Mouse (Mus musculus): ENCODE measurements at regions not wholly inside any gene's neighbourhood (a gene's known extent, or its start where the extent isn't known, plus 50 kb on each side); places are given as distances from the start of the nearest gene placed in this dataset.
"Not testable (repeated sequence)": the region's sequence is repeated elsewhere in the genome, so short reads cannot be mapped to it uniquely, and the experiment has no call there.

DNA sequence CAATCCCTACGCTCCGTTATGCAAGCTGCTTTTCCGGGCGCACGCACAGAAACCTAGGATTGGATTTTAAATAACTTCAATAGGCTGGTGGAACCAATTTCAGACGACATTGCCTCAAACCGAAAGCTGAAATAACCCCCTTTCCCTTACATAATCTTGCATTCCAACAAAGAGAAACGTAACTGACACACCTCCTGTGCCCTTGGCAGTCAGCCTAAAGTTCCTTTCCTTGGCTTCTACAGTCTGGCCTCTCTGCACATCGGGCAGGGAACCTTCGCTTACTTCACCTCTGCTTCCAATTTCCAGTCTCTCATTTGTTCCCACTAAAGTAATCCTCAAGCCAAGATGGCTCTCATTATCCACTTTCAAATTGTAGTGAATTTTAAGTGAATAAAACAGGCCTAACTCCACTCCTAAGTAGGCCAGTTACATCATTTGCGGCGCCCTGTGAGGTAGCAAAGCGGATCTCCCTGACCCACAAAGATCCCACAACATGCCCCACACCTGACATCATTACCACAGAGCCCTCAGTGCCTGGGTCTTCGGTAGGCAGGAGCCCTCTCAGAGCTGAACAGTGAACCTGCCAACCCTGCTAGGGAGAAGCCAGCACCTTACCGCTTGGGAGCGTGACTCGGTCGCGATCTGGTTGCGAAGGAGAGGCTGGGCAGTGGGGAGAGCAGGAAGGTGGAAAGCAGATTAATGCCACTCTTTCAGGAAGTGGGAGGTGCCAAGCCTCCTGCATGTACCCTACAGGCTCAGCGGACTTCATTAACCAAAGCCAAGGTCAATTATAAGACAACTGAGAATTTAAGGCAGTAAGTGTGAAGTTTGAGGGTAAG lies 279.0 kb upstream of the Arglu1 start:
- no peak for ATAC-seq
- 72% methylated on average over 21 of the region's 21 CpGs for whole genome bisulfite sequencing (ENCODE audit: insufficient replicate concordance)
- H3K4me1 ChIP-seq, result no peaks in the 10 kb centered on the region

DNA sequence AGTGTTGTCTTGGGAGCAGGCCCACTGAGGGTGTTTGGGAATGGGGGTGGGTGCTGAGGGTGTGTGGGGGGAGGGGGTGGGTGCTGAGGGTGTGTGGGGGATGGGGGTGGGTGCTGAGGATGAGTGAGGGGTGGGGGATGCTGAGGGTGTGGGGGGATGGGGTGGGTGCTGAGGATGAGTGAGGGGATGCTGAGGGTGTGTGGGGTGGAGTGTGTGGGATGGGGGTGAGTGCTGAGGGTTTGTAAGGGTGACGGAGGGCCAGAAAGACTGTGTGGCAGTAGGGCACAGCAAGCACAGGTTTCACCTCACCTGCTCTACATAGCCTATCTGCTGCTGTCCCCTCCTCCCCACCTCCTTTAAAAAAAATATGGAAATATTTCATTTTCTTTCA lies 276.3 kb upstream of the Arglu1 start:
- H3K27me3 ChIP-seq (replicated peaks), result no peaks in the 10 kb centered on the region
- no peaks in the 10 kb centered on the region for H3K36me3 ChIP-seq
- H3K4me2 ChIP-seq, result no peak overlapping the region
- no peaks in the 10 kb centered on the region for H3K9me3 ChIP-seq (replicated peaks)
- no peak for ATAC-seq
- H3K9ac ChIP-seq, result no peak overlapping the region
- no peak overlapping the region for H3K27ac ChIP-seq
- no peaks in the 10 kb centered on the region for H3K4me1 ChIP-seq
- 82% methylated on average over 1 of the region's 1 CpGs for WGBS (ENCODE audit: insufficient replicate concordance)
- H3K4me3 ChIP-seq, result no peak overlapping the region

More for the DNA sequence above, 279.0 kb upstream of the Arglu1 start:
- no peak overlapping the region for H3K27ac ChIP-seq
- H3K4me3 ChIP-seq, result no peak overlapping the region
- no peak overlapping the region for H3K4me2 ChIP-seq
- H3K9ac ChIP-seq, result no peak overlapping the region
- H3K27me3 ChIP-seq (replicated peaks), result no peaks in the 10 kb centered on the region
- no peaks in the 10 kb centered on the region for H3K36me3 ChIP-seq
- no peaks in the 10 kb centered on the region for H3K9me3 ChIP-seq (replicated peaks)

DNA sequence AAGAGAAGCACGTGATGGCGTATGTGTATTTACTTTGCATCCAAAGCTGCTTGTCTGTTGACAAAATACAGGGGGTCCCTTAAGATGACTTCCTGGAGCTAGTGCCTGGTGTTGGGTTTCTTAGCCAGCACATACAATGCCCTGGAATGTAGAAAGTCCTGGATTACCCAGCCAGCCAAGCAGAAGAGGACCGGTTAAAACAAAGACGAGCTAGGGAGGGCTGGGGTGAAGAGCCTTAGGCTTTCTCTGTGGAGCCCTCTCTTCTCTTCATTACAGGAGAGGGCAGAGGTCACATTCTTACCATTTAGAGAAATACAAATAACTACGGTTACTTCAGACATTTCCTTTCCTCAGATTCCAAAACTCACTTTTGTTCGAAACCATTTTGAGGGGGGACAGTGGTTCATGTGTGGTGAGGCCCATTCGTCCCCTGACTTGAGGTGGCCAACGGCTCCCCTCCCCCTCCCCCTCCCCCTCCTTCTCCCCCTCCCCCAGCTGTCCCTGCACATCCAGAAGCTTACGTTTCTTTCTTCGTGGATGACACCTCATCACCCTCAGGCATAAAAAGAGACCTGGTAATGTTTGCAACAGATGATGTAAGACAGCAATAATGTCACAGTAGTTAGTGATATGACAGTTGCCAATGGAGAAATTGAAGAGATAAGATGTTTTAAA lies 275.8 kb upstream of the Arglu1 start:
- ATAC-seq, result no peak
- no peaks in the 10 kb centered on the region for H3K36me3 ChIP-seq
- no peak overlapping the region for H3K4me2 ChIP-seq
- no peak overlapping the region for H3K9ac ChIP-seq
- no peak overlapping the region for H3K27ac ChIP-seq
- H3K4me3 ChIP-seq, result no peak overlapping the region
- WGBS (ENCODE audit: insufficient replicate concordance), result 55% methylated on average over 10 of the region's 10 CpGs
- H3K27me3 ChIP-seq (replicated peaks), result no peaks in the 10 kb centered on the region
- no peaks in the 10 kb centered on the region for H3K9me3 ChIP-seq (replicated peaks)
- H3K4me1 ChIP-seq, result no peaks in the 10 kb centered on the region

DNA sequence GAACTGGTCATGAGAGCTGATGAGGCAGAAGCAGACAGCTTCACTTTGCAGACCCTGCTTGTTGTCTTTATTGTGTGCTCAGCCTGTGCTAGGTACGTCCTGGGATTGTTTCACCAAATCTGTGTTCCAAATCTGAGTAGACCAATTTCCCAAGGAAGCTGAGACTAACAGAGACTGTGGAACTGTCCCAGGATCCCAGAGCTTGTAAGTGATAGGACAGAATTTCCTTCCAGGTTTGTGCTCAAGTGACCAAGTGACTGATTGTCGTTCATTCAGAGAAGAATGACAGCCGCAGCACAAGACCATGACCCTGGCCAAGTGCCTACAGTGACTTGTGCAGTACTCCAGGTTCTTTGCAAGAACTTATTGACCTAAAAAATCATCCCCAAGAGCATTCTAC lies 269.9 kb upstream of the Arglu1 start:
- 71% methylated on average over 3 of the region's 3 CpGs for WGBS (ENCODE audit: insufficient replicate concordance)
- H3K27me3 ChIP-seq (replicated peaks), result no peaks in the 10 kb centered on the region
- no peak for ATAC-seq

DNA sequence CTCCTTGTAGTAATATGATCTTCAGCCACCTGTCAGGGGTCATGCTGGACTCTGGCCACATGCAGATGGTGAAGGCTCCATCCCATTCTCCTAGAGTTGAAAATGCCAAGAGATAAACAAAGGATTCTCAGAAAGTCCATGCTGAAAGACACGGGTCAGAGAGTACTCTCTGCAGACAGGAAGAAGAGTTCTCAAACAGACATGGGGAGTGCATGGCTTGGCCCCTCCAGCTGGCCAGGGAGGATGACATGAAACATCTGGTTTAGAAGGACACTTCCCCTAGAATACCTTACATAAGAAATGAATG lies 269.4 kb upstream of the Arglu1 start:
- H3K9ac ChIP-seq, result no peak overlapping the region
- WGBS (ENCODE audit: insufficient replicate concordance), result 20% methylated on average over 1 of the region's 1 CpGs
- no peaks in the 10 kb centered on the region for H3K9me3 ChIP-seq (replicated peaks)
- no peak overlapping the region for H3K4me3 ChIP-seq
- ATAC-seq, result no peak
- no peaks in the 10 kb centered on the region for H3K4me1 ChIP-seq
- H3K27me3 ChIP-seq (replicated peaks), result no peaks in the 10 kb centered on the region
- no peak overlapping the region for H3K27ac ChIP-seq
- no peak overlapping the region for H3K4me2 ChIP-seq
- no peaks in the 10 kb centered on the region for H3K36me3 ChIP-seq

More for the DNA sequence above, 269.9 kb upstream of the Arglu1 start:
- Histone ChIP-seq H3K4me3 (no peak overlapping the region), H3K9me3 (replicated peaks) (no peaks in the 10 kb centered on the region), H3K4me1 (no peaks in the 10 kb centered on the region), H3K4me2 (no peak overlapping the region), H3K9ac (no peak overlapping the region), H3K27ac (no peak overlapping the region), H3K36me3 (no peaks in the 10 kb centered on the region)

DNA sequence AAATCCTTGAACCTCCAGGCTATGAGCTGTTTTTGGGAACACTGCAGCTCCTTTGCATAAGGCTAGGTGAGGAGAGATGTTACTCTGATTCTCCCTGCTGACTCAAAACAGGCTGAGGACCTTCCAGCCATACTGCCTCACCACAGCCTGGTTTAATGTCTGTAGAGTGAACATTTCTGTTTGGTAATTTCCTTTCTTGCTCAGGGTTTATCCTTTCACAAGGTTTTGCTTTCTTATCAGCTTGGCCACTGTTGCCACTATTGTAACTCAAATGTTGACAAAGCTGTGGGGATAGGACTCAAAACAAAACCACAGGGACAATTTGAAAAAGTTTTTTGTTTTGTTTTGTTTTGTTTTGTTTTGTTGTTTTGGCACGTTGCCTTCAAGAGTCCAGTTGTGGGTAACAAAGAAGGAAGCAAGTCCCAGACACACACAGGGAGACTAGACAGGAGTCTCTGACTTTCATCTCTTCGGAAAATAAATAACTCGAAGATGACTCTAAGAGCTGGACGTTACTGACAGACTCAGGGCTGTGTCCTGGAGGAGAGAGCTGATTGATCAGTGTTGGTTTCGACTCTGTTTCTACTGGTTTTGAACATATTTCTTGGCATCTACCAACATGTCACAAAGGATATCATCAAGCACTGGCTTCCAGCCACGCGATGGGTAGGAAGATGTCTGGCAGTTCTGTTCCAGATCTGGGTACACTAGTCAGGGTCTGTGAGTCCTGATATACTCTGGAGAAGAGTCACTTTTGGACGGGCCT lies 268.9 kb upstream of the Arglu1 start:
- ATAC-seq, result no peak
- Histone ChIP-seq H3K27me3 (replicated peaks) (no peaks in the 10 kb centered on the region), H3K36me3 (no peaks in the 10 kb centered on the region), H3K4me1 (no peaks in the 10 kb centered on the region), H3K4me3 (no peak overlapping the region), H3K27ac (no peak overlapping the region), H3K9me3 (replicated peaks) (no peaks in the 10 kb centered on the region), H3K9ac (no peak overlapping the region), H3K4me2 (no peak overlapping the region)
- 55% methylated on average over 8 of the region's 8 CpGs for WGBS (ENCODE audit: insufficient replicate concordance)

DNA sequence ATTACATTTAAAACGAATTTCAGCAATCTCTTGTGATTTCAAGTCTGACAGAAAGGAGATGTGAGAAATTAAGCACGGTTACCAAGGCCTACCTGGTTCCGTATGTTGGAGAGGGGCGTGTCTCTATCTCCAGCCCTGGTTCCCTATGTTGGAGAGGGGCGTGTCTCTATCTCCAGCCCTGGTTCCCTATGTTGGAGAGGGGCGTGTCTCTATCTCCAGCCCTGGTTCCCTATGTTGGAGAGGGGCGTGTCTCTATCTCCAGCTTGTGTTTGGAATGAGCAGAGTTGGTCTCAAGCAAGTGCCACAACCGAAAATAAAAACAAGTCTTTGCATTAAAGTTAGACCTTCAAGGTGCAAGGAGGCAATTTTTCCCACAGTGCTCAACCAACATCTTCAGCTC lies 267.8 kb upstream of the Arglu1 start:
- 62% methylated on average over 8 of the region's 8 CpGs for WGBS (ENCODE audit: insufficient replicate concordance)
- not testable (repeated sequence) for H3K4me1 ChIP-seq; H3K36me3 ChIP-seq; H3K9ac ChIP-seq; H3K27me3 ChIP-seq (replicated peaks); ATAC-seq; H3K9me3 ChIP-seq (replicated peaks); H3K4me2 ChIP-seq; H3K27ac ChIP-seq; H3K4me3 ChIP-seq

DNA sequence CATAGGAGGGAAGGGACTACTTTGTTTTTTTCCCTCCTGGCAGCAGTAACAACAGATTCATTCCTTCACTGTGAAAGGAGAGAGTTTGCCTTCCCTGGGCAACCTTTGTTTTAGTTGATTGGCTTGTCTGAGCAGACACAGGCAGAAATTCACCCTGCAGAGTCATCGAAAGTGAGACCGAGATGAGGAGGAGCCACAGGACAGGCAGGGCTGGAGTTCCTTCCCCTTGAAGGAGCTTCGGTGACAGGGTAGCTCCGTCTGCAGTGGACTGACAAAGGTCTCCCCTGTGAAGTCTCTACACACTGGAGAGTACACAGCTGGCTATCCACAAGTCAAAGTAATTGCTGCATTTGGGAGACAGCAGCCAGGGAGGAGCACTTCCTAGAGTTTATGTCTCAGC lies 261.9 kb upstream of the Arglu1 start:
- H3K27ac ChIP-seq, result no peak overlapping the region
- H3K4me1 ChIP-seq, result 0 out of 2 replicates have a peak, but pooled peaks cover 3% of the 10 kb centered on the region
- ATAC-seq, result no peak
- no peaks in the 10 kb centered on the region for H3K9me3 ChIP-seq (replicated peaks)
- H3K4me3 ChIP-seq, result no peak overlapping the region
- H3K36me3 ChIP-seq, result no peaks in the 10 kb centered on the region
- 29% methylated on average over 4 of the region's 4 CpGs for WGBS (ENCODE audit: insufficient replicate concordance)
- H3K9ac ChIP-seq, result no peak overlapping the region
- H3K27me3 ChIP-seq (replicated peaks), result no peaks in the 10 kb centered on the region
- no peak overlapping the region for H3K4me2 ChIP-seq

DNA sequence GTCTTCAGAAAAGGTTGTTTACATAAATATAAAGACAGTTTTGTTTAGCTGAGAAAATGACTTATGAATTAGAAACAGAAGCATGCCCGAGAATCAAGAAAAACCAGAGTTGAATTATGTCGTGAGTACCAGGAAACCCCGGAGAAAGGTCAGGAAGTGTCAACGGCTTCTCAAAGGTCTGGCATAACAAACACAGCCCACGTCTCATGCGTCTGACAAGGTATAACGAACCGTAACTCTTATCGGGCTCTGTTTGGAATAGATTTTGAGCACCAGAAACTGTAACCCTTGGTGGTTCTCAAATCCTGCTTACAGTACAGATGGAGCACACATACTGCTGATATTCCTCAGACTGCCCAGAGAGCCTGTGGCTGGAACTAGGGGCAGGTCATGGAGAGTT lies 260.9 kb upstream of the Arglu1 start:
- ATAC-seq, result no peak
- H3K4me2 ChIP-seq, result no peak overlapping the region
- 0 out of 2 replicates have a peak, but pooled peaks cover 3% of the 10 kb centered on the region for H3K4me1 ChIP-seq
- H3K4me3 ChIP-seq, result no peak overlapping the region
- no peak overlapping the region for H3K9ac ChIP-seq
- WGBS (ENCODE audit: insufficient replicate concordance), result 37% methylated on average over 9 of the region's 9 CpGs
- no peak overlapping the region for H3K27ac ChIP-seq
- no peaks in the 10 kb centered on the region for H3K27me3 ChIP-seq (replicated peaks)
- H3K9me3 ChIP-seq (replicated peaks), result no peaks in the 10 kb centered on the region
- no peaks in the 10 kb centered on the region for H3K36me3 ChIP-seq

DNA sequence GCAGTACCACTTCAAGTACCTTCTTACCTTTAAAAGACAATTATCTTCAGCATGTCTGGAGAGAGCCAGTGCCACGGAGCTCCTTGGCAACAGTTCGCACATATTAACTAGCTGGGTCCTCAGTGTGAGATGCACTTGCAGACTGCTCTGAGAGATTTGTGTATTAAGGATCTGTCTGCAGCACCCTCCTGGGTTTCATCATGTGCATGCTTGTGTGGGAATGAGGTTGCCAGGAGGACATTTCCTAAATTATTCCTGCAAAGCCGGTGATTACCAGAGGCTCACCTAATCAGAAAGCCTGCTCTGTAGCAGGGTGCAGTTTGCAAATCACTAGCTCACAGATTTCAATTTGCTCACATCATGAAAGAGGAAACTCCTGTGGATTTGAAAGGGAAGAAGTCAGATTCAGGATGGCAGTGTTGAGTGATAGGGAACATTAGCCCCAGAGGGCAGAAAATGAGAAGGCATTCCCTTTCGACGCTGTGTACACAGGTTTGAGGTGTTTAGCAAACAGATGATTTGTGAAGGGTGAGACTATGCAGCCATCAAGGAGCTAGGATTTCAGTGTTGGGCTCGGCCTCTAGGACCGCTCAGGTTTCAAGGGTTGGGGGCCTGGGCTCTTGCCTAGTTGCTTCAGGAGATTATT lies 257.3 kb upstream of the Arglu1 start:
- 38% methylated on average over 7 of the region's 7 CpGs for WGBS (ENCODE audit: insufficient replicate concordance)

DNA sequence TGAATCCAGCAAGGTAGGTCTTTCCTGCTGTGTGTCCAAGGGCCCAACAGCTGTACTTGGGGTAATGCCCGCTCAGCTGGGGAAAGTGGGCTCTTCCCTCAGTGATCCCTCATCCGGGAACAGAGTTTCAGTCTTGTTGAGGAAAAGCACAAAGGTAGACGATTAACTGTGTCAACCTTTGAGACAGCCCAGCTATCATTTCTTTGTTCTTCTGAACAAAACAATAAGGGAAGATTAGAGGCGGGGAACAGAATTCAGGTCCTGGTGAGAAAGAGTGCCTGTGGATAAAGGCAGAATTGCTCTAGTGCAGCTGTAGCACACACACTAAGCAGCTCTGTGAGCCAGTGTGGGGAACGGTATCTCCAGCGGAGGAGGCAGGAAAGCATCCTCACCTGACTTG lies 252.7 kb upstream of the Arglu1 start:
- H3K4me3 ChIP-seq, result no peak overlapping the region

More for the DNA sequence above, 257.3 kb upstream of the Arglu1 start:
- Histone ChIP-seq H3K4me2 (no peak overlapping the region), H3K27me3 (replicated peaks) (no peaks in the 10 kb centered on the region), H3K9me3 (replicated peaks) (no peaks in the 10 kb centered on the region), H3K36me3 (no peaks in the 10 kb centered on the region), H3K27ac (no peak overlapping the region), H3K4me3 (no peak overlapping the region), H3K4me1 (0 out of 2 replicates have a peak, but pooled peaks cover 3% of the 10 kb centered on the region), H3K9ac (no peak overlapping the region)
- no peak for ATAC-seq

DNA sequence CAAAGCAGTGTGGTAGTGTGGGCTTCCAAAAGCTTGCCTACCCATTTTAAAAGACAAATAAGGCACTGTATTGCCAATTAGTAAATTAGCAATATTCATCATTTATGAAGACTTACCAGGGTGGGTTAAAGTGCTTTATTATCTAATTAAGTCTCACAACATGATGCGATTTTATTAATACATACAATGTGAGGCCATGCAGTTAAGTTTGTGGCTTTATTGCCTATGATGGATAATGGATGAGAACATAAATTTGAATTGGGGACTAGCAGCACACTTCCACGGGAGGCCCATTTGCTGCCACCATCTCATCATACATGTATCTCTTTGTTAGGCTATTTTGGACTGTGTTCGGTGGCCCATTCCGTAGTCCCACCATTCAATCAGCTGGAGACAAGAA lies 250.6 kb upstream of the Arglu1 start:
- WGBS (ENCODE audit: insufficient replicate concordance), result 80% methylated on average over 4 of the region's 4 CpGs
- H3K4me1 ChIP-seq, result no peaks in the 10 kb centered on the region
- H3K4me2 ChIP-seq, result no peak overlapping the region
- no peak for ATAC-seq
- H3K27ac ChIP-seq, result no peak overlapping the region
- H3K4me3 ChIP-seq, result no peak overlapping the region
- H3K9me3 ChIP-seq (replicated peaks), result no peaks in the 10 kb centered on the region
- no peak overlapping the region for H3K9ac ChIP-seq
- H3K27me3 ChIP-seq (replicated peaks), result no peaks in the 10 kb centered on the region
- no peaks in the 10 kb centered on the region for H3K36me3 ChIP-seq

More for the DNA sequence above, 252.7 kb upstream of the Arglu1 start:
- Histone ChIP-seq H3K9ac (no peak overlapping the region), H3K4me1 (no peaks in the 10 kb centered on the region), H3K9me3 (replicated peaks) (no peaks in the 10 kb centered on the region), H3K4me2 (no peak overlapping the region), H3K27me3 (replicated peaks) (no peaks in the 10 kb centered on the region), H3K27ac (no peak overlapping the region), H3K36me3 (no peaks in the 10 kb centered on the region)
- 66% methylated on average over 6 of the region's 6 CpGs for WGBS (ENCODE audit: insufficient replicate concordance)
- no peak for ATAC-seq

Measured in liver, embryonic 12.5 days (tissue).